Mouse (Mus musculus) c-Kit-positive CD71-negative TER-119-negative erythroid progenitor cells, embryonic 14.5 days (primary cell): ENCODE measurements at regions not wholly inside any gene's neighbourhood (a gene's known extent, or its start where the extent isn't known, plus 50 kb on each side); places are given as distances from the start of the nearest gene placed in this dataset.

Experiments used
- DNase-seq: peaks from one replicate; pipeline ENCODE4 v3.0.0-alpha.2; 2013; ENCODE audit warnings: low read depth

DNA sequence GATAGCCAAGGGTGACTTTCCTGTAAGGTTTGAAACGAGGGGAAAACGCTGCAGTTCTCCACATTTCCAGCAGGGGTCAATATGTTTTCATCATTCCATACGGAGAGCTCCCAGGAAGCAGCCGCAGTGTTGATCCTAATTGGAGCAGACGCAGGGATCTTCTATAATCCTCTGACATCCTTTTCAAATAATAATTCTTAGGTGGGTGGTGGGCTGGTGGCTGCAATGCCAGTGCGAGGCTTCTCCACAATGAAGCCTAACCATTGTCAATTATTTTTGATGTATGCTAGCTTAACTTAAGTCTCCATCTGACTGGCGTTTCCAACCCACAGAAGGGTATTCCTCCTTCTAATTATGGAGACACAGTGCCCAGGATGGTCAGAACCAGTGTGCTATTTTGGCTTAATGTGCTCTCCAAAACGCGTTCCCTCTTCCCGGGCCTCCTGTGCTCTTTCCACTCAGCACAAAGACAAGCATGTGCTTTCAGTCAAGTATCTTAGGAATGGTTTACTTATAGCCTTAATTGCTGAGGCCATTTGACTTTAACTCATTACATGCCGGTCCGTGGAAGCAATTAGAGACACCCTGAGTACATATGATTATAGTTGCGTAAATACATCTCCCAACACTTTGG, 331.6 kb upstream of the Tet2 start:
- peak; percentile 10 for DNase-seq

DNA sequence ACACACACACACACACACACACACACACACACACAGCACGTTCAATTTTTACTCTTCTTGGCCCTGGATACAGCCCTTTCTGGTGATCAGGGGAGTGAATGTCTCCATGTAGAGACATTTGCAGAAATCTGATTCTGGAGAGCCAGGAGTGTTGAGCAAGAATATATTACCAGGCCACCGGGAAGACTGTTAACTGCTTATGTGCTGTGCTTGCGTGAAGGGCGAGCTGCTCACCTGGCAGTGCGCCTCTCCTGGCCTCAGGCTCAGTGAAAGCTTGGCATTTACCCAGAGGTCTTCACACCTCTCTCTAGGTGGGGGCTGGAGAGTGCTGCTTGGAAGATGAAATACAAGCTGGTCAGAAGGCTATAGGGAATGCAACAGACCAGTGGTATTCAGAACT, 332.4 kb upstream of the Tet2 start:
- DNase-seq: no peak

DNA sequence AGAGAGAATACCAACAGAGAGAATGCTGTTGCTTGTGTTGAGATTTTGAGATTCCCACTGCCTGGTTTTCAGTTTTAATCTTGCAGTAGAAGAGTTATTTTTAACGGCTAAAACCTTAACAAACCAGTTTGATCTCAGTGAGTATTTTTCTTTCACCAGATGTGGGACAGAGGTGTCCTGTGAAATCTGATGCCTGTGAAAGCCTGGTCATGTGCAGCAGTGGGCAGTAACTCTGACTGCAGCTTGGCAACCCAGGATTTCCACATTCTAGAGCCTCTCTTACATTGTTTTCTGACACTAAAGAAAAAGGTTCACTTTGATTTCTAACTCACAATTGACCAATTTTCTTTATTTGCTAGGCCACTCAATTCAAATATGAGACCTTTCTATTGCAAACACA, 335.7 kb upstream of the Tet2 start:
- DNase-seq: no peak

DNA sequence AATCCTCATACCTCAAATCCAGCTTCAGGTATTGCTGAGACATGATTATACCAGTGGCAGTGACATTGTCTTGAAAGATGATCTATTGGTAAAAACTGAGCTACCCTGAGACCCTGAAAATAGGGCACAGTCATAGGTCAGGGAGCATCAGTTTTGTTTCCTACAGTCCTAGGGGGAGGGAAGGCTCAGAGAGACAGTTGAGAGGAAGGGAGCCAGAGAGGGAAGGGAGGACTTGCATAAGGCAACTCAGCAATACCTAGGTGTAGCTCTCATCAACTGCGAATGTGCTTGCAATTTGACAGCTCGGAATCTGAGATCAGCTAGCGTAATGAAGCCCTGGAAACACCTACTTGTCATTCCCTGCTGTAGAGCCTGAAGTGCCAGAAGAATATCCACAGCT, 334.4 kb upstream of the Cxxc4 start:
- no peak for DNase-seq

DNA sequence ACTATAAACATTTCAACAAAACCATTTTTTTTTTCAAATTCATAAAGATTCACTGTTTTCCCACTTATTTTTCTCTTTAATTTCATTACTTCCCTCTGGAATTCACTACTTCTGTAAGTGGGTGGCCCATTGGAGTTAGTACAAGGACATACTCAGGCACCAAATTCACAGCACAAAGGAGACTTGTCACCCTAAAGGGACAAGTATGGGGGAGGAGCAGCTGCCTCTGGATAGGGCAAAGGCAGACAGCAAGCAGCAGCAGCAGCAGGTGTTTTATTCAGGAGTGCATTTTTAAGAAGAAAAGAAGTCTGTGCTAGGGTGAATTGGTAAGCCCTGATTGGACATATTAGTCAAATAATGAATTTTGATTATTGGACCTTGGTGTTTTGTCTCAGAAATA, 314.1 kb upstream of the Cxxc4 start:
- DNase-seq: no peak

DNA sequence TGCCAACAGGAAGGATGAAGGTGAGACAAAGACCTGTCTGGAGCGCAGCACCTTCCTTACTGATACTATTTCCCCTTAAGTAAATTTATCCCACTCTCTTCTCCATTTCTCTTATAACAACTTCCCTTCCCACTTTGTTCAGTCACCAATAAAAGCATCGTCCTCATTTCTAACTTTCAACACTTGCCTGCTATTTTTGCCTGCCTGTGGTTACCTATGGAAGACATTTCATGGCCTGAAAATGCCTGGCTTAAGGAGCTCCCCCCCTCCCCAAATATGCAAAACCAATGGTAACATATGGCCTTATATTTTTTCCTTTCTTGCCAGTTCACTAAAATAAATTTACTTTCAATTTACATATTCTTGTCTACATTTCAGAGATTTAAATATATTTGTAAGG, 271.0 kb upstream of the Cxxc4 start:
- DNase-seq: no peak

DNA sequence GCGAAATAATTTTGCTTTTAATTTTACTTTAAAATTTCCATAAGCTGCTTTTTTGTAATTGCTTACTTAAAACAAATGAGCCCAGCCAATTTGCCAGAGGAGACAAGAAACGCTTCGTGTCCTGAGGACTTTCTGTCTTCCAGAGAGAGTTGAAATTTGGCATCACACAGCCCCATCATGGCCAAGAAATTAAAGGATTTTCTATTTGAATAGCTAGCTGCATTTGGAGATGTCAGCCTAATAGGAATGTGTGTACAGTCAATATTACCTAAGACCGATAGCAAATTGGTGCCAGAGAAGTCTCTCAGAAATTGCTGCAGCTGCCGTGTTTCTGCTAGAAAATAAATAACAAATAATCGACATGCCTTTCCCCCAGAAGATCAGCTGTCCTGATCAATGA, 268.1 kb upstream of the Cxxc4 start:
- no peak for DNase-seq

DNA sequence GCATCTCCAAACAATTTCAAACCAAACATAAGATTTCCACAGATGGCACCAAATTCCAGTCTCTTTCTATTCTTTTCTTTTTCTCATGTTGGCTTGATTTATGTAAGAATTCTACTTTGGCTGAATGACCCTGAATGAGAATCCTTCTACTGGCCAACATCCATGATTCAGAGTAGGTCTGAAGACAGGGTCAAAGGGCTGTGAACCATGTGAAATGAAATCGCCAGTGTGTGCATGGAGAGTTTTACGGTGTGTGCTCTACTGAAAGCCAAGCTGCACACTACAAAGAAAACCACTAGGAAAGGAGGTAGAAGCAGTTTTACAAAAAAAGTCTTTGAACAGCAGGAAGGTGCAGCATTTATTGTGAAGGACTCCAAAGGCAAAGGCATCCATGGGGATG, 263.5 kb upstream of the Cxxc4 start:
- no peak for DNase-seq

DNA sequence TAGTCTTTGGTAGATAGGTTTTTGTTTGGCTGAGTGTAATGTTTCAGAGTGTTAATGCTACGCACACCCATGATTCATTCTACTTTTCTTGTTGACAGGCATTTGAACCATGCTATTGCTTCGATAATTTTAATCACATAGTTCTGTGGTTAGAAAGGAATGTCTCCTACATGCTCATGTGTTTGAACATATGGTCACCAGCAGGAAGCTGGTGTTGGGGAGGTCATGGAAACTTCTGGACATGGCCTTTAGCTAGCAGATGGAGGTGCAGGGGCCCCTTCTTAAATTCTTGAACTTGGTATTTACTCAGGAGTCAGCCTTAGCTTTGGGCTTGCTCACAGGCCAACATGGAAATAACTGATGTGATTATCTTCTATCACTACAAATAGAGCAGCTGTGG, 248.6 kb upstream of the Cxxc4 start:
- DNase-seq: no peak

DNA sequence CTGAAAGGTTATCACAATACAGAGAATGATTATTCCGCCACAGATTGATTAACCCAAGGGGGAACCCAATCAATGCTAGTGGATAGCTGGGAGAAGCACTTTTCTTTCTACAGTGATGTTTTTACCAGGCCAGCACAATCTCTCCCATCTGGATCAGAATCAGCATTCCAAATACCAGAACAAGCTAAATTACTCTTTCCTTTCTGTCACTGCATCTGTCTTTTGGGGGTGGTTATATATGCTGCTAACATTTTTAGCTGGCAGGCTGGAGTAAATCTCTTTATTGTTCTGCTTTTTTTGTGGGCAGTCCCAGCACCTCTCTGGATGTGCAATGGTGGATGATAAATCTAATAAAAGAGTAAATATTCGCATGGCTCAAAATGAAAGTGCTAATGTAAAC, 242.3 kb upstream of the Cxxc4 start:
- no peak for DNase-seq

DNA sequence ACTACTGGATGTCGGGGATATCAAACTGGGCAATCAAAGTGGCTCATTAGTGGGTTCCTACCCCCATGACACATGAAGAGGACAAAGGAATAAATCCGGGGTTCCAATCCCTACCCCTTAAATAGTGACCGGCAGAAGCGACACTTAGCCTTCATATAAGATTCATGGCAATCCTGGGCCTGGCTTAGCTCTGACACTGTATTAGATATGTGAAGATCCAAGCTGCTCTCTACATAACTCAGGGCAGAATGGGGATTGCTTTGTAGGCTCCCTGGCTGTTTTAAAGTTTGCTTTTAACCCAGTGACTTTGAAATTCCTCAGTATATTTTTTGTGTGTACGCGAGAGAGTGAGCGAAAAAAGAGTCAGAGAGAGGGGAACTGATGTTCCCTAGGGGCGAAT, 236.3 kb upstream of the Cxxc4 start:
- DNase-seq: no peak

DNA sequence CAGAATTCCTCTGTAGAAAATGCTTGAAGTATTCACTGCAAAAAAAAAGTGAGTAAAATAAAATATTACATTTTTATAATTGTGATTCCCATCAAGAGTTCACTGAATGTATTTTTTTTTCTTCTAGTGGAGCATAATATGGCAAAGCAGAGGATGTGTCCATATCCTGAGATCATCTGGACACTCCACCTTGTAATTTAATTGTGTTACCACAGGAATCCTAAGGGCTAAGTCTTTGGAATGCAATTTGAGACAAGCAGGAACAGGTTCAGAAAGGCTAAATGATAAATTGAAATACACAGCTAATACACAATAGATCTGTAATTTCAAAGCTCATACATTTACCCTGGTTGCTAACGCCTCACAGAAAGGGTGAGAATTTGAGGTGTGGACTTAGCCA, 235.7 kb upstream of the Cxxc4 start:
- DNase-seq: no peak

DNA sequence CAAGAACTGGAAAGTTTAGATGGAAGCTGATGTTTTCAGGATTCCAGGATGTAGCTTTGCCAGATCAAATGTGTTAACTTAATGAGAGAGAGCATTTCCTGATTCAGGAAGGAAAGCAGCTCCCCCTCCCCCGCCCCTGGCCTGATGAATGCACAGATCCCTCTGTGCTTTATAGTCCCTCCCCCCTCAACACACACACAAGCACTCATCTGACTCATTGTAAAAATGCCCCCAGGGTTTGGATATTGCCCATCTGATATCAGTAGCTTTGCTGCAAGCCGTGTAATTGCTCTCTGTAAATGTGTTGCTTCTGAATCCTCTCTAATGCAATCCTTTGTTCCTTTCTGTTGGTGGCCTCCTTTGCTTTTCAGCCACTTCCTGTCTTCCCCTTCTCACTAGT, 221.5 kb upstream of the Cxxc4 start:
- no peak for DNase-seq

DNA sequence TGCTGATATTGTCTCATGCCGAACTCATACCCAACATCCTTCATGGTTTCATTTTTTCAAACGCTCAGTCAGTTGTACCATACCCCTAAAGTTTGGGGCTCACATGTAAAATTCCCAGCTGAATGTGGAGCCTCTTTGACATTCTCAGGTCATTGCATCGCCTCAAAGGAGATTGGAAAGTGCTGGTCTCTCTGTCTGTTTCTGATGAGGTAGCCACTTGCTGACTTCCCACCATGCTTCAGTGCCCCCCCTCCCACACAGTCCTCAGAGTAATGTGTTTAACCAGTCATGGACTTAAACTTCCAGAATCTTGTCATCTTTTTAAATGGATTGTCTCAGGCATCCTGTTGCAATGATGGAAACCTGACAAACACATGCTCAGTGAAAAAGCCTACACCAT, 220.9 kb upstream of the Cxxc4 start:
- no peak for DNase-seq

DNA sequence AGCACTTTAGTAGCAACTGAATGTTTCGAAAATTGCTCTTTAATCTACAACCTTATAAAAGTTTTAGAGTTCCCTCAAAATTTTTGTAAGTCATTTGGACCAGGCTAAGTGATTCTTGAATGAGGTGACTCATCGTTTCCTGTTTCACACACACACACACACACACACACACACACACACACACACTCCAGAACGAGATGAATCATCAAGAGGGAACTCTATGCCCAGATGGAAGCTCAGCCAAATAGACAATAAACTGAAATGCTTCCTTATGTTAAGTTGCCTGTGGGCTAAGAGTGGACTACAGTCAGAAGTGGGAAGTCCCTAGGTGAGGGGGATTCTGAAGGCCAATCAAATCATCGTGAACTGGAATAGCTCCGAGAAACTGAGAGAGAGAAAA, 202.4 kb upstream of the Cxxc4 start:
- DNase-seq: no peak

DNA sequence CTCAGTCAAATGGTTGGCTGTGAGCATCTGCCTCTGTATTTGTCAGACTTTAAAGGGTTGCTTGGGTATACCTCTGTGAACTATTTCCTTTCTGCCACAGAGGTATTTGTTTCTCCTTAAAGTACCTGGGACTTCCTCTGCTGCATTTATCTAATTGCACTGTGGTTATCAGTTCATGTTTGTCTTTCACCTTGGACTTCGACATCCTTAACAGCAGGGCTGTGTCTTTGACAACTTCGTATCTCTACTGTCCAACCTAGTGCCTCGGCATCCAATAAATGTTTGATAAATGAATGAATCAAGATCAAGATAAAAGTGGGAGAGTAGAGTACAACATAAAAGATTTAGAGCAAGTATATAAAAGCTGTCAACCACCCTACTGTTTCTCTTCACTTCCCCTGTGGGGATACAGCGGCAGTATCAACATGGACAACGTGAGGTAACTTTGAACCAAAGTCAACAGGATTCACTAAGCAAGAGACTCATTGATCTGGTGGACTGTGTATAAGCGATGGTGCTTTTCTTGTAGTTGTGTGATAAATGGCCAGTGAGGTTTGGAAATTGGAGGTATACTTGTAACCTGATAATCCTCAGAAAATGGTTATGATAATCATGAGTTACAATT, 199.9 kb upstream of the Cxxc4 start:
- DNase-seq: no peak

DNA sequence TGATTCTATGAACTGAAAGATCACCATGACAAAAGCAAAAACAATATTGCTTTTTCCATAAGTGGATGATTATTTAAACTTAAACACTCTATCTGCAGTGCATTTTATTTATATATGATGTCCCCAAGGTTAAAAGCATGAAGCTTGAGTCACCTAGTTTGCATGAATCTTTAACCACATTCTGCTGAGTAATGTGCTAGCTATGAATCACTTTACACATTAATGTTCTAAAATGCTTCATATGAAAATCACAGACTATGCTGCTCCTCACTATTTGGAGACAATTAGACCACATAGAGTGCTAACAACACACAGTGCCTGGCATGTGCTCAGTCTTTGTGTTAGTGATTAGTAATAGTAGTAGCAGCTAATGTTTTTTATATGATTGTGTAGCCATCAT, 185.6 kb upstream of the Cxxc4 start:
- DNase-seq: no peak

DNA sequence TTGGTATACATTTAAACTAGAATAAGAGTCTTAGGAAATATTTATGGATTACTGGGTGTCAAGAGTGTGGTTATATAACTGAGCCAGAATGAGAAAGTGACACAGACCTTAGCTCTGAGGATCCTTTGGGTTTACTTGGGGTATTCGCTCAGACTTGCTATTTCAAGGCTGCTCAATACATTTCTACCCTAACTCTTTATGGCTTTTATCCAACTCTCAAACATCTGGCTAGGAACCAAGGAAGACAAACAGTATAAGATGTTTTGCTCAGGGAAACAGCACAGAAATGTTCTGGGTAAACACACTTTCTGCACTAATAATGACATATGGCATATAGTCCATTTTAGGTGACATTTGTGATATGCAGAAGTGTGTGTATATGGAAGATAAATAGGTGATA, 153.8 kb upstream of the Cxxc4 start:
- DNase-seq: no peak

DNA sequence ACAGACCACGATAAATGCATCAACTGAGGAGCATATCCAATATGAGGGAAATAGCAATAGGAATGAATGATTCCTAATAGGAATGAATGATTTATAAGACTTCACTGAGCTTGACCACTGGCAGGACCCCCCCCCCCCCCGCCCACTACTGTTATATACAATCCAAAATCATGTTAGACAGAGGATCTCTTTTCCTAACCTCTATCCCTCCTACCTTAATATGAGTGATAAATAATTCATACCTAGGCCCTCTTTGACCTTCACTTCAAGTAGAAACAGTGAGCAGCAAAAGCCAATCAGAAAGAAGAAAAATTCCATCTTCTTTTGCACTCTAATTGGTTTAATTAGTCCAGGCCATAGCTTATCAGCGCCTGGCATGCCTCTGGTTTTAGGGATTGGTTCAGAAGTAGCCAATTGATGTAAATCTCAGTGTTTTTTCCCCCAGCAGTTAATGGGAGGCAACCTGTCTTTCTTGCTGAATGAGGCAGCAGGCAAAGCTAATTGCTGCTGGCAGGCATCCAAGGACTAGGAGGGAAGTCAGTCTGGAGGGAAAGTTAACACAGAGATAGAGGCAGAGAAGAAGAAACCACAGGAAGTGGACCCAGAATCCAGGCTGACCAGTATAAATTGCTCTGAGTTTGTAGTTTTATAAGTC, 136.7 kb upstream of the Cxxc4 start:
- no peak for DNase-seq

DNA sequence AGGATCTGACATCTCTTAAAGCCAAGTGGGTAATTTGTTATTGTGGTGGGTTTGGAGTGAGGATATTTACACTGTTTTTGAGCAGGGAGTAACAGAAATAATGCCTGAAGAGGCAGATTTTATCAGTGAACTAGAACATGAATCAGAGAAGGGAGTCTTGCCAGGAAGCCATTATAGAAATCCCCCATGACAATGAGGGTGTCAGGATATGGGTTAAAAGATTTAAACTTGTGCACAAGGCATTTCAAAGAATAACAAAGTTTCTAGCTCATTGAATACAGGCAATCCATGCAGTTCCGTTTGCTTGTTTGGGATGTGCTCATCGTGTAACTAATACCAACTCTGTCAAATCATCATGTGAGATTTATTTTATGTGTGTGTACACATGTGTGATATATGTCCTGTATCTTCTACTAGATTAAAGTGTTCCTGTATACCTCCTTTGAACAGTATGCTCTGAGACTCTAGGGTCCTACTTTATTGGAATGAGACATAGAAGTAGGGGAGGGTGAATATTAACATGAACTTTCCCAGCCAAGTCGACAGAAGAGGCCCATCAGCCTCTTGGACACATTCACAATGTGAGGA, 134.0 kb upstream of the Cxxc4 start:
- no peak for DNase-seq

DNA sequence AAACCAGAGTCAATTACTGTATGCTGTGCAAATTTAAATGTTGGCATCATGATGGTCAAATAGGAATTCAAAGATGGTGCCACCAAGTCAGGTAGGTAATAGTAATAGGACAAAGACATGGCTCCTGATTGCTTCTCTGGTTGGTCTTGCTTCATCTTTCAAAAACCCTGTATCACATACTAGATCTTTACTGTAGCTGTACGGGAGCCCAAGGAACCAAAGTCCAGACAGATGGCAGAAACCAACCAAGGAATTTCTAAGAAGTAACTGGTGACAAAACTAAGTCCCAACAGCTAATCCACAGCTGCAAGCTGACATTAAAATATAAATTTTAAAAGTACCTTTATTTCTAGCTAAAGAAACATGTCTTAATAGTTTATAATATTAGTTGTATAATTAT, 131.7 kb upstream of the Cxxc4 start:
- no peak for DNase-seq

DNA sequence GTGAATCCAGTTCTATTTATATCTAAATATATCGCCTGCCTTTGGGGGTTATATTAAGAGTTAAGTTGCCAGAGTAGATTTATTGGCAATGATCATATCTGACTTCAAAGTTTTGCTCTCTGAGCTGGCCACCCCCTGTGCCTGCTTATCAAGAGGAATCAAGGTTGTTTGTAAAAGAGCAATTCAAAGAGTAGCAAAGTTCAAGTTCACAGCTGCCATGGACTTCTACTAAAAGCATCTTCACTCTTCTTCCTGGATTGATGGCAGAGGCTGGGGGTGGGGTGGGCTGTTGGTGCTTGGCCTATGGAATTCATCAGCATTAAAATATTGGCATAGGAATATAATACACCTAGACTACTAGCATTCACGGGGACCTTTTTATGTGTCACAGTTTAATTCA, 131.2 kb upstream of the Cxxc4 start:
- DNase-seq: no peak

DNA sequence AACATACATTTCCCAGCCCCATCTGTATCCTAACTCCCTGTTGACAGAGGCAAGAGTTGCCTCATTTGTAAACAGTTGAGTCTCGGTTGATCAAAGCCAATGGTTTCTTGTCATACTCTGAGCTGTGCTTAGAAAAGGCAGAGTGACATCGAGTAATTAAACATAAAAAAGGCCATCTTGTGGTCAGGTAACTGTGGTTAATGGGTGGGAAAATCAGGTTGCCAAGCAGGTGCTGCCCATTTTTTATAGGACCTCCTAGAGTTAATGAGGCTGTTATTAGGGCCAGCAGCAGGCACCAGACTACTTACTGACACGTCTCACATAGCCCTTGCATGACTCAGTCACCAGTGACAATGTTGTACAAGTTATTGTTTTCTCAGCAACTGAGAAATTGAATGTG, 130.7 kb upstream of the Cxxc4 start:
- no peak for DNase-seq

DNA sequence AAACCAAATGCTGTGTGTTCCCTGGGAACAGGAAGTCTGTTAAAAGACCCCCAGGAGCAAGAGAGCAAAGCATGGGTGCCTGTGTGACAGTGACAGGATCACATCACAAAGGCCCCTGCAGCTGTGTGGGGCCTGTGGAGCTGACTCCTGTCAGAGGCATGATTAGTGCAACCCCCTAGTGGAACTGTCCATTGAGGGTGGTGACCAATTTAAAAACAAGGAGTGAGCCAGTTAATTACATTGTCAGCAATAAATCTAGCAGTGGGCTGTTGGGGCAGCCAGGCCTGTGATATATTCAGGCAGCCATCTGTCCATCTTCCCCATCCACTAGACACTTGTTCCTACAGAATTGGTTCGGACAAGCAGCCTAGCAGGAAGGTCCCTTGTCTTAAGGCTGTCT, 121.8 kb upstream of the Cxxc4 start:
- DNase-seq: no peak
